Mouse (Mus musculus): ENCODE results near the gene Setd4.

DNA sequence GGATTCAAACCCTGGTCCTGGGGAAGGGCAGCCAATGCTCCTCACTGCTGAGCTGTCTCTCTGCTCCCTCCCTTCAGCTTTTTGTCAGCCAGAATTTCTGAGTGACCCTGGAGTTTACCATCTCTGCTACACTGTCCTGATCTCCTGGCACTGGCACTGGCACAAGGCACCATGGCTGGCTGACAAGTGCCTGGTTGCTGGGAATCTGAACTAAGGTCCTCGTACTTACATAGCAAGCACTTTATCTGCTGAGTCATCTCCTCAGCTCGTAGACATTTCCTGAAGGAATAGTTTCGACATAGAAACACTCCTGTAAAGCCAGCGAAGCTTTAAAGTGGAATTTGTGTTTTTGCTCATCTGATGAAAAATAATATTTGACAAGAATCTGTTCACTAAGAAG lies 40.1 kb upstream of the Setd4 start:
- TF ChIP-seq CTCF (IDR thresholded peaks at IDR 0.05; ENCODE audit: borderline replicate concordance, insufficient read depth, low read depth, low read length) (no peak), POLR2A (IDR thresholded peaks at IDR 0.05; ENCODE audit: borderline replicate concordance, insufficient read depth, low read length) (no peak)
